Mouse (Mus musculus) A20 (cell line): ENCODE measurements at regions not wholly inside any gene's neighbourhood (a gene's known extent, or its start where the extent isn't known, plus 50 kb on each side); places are given as distances from the start of the nearest gene placed in this dataset.

Source experiments
- DNase-seq: peaks from one replicate; pipeline ENCODE4 v3.0.0-alpha.2; 2011; ENCODE audit warnings: low read depth, low spot score

- DNase-seq = no peak
These were observed 242.7 kb upstream of the Gadl1 start for GRCm38 (mm10) chr9:115666530-115666929.

DNA sequence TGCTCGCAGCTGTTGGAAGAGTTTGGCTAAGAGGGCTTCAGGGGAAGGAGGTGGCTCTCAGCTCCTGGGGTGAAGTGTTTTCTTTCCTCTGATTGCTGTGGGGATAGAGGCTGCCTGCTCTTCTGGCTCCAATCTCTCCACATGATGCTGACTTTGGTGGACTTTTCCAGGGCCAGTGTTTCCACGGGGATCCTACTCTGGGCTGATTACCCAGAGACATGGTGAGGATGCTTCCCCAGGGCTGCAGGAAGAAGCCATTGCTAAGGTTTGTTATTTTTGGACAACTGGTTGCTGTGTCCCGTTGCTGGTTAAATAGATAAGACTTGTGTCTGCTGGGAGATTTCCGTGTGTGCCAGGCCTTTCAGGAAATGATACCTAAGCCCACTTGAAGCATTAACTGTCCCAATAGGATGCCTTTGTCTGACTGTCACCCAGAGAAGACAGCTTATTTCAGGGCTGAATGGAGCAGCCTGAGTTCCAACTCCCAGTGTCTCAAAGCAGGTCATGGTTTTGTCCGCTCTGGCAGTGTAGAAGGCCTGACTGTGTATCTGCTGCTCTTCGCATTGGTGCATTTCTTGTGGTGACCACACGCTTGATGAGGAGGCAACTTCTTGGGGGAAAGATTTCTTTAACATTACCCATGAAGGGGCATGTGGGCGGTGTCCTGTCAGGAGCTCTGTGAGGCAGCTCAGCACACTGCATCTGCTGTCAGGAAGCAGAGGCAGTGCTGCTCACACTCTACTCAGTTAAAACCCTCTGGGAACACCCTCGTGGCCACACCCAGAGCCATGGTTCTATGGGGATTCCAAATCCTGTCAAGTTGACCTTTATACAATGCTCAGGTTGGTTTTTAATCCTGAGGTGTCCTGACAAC lies 228.3 kb upstream of the Gadl1 start:
- no peak for DNase-seq

DNA sequence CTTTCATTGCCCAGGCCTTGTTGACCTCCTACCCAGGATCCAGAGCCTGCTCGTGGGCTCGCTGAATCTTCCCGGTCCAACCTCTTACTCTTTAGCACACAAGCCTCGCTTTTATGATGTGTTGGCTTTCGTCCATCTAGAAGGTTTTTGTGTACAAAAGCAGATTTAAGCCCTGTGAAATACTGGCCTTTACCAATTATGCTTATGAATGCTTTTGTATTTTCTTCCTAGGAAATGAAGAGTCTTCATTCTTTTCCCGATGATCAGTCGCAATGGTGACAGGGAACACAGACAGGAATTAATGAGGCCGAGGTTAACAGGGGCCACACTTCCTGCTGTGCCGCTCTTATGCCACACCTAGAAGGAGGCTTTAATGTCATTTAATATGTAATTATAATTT lies 227.4 kb upstream of the Gadl1 start:
- DNase-seq = no peak

DNA sequence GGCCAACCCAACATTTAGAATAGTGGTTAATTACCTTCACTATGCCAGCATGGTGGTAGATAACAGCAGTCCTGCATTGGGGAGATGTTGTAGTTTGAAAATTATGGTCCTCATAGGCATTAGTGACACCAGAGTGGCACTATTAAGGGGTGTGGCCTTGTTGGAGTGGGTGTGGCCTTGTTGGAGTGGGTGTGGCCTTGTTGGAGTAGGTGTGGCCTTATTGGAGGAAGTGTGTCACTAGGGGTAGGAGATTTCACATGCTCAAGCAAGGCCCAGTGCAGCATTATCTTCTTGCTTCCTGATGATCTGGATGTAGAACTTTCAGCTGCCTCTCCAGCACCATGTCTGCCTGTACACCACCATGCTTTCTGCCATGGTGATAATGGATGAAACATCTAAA lies 225.3 kb upstream of the Gadl1 start:
- DNase-seq = no peak

- no peak for DNase-seq
These were observed 222.7 kb upstream of the Gadl1 start for GRCm38 (mm10) chr9:115686605-115687004.

DNA sequence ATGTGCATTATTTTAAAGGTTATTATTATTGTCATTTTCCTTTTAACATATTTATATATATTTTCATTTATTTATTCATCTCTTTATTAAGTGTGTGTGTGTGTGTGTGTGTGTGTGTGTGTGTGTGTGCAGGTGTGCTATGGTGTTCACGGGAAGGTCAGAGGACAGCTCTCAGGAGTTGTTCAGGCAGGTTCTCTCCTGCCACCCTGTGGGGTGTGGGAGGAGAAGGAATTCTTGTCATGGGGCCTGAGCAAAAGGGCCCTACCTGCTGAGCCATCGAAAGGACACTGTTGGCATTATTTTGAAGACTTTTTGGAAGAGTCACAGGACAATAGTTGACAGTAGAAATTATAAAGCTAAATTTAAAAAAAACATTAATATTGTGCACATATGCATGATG lies 216.4 kb upstream of the Gadl1 start:
- DNase-seq = no peak

- DNase-seq = no peak
These were observed 205.5 kb upstream of the Gadl1 start for GRCm38 (mm10) chr9:115703791-115704190.

DNA sequence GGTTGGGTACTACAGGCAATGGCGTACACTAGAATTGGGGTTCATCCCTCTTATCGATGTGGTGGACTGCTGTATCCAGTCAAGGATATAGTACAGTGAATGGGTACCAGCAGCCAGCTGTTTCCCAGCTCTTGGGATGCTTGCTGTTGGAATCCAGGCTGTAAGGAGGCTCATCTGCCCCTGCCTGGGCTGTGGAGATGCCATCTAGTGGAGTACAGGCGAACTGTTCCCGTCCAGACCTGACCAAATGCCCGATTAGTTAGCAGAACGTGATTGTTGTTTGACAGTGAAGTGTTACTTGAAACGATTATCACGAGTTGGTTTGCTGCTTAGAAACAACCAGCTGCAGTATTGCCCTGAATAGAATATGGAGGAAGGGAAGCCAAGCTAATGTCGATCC lies 205.0 kb upstream of the Gadl1 start:
- peak; percentile 30 for DNase-seq

- DNase-seq = no peak
These were observed 203.5 kb upstream of the Gadl1 start for GRCm38 (mm10) chr9:115705761-115706160.

DNA sequence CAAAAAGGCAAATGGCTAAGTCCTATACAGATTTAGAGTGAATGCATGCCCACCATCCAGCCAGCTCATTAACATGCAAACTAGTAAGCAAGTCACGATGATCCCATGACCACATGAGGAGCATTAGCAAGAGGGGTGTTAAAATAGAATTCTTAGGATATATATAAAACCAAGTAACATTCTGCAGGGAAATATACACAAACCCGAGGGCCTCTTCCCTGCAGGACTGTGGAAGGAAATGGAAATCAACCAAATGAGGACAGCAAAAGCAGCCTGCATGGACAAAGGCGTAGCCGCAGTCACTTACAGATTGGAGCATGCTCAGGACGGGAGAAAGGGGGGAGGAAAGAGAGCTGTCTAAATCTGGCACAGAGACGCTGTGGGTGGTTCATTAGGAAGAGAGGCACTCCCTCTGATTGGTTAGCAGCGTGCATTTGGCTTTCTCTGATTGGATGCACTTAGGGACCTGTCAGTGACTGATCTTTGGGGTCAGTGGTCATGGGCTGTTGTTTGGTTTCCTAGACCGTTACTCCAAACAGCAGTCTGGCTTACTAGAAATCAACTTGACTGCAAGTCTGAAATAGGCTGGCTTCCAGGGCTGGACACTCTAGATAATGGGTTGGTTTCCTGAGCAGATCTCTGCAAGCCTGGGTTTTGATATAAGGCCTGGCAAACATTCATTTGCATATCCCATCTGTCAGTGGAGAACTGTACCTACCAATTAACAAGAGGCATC lies 200.9 kb upstream of the Gadl1 start:
- DNase-seq = no peak

DNA sequence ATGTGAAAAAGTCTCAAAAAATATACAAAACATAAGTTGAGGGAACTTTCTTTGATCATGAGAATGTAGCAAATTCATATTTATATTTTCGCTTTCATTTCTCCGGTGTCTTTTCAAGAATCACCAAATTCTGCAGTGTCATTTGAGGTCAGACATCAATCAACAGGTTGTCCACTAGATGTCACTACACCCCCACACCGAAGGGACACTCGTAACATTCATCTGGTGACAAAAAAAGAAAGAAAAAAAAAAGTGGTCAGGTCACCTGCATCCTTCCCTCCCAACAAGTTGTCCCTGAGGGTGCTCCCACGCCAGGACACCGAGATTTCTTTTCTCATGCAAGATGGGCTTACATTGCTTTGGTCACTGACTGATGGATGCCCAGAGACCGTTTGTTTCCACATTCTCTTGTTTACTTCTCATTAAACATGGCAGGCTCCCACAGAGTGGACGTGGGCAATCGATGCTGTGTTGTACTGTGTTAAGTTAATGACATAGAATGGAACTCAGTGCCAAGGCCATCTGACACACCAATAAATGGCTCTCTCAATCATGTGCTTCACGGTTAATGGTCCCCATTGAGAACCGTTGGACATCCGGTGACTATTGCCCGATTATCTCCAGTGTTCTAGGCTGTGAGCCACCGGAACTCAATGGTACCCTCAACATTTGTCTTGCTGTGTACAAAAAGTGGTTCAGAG lies 199.1 kb upstream of the Gadl1 start:
- peak; percentile 50 for DNase-seq

GRCm38 (mm10) chr9:115720306-115720705 lies 188.9 kb upstream of the Gadl1 start:
- DNase-seq = no peak

DNA sequence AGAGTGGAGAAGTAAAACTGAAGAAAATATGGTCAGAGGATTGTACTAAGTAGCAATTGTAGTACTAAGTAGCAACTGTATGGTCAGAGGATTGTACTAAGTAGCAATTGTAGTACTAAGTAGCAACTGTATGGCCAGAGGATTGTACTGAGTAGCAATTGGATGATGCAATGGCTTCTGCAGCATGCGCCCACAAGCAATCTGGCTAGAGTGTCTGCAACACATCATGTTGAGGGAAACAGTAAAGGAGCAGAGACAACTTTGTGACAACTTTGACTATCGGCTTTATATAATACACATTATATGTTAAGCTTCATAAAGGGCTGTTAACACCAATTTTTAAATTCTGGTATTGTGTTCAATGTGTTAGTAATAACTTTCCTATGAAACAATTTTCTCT lies 188.4 kb upstream of the Gadl1 start:
- no peak for DNase-seq

DNA sequence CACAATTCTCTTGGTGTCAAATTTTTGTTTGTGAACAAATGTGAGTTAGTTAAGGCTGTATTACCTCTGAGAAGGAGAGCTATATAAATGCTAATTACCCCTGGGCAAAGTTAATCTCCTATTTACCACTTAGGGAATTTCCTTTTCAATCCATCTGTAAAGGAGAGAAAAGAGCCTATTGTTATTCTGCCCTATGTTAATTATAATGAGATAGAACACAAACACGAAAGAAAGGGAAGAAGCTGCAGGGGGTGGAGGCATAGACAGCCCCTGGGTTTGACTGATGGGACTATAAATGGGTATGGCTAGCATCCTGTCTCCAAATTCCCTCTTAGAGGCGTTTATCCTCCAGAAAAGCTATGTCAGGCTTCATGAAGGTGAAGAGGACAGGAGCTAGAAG lies 185.2 kb upstream of the Gadl1 start:
- DNase-seq = no peak

DNA sequence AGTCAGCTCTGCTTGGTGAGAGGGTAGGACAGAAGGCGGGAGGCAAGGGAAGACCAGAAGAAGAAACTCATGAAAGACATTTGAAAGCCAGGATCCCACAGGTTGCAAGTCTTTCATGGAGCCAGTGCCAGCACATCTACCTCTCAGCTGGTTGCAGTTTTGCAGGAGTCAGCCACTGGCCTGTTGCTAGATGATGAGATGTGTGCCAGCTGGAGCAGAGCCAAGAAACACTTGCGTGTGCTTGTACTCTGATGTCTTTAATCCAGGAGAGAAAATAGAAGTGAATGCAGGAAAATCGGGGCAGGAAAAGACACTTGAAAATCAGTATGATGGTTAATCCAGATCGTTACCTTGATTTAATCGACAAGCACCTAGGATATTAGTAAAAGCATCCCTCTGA lies 181.9 kb upstream of the Gadl1 start:
- DNase-seq = no peak

GRCm38 (mm10) chr9:115731557-115731956 lies 177.7 kb upstream of the Gadl1 start:
- DNase-seq = no peak

DNA sequence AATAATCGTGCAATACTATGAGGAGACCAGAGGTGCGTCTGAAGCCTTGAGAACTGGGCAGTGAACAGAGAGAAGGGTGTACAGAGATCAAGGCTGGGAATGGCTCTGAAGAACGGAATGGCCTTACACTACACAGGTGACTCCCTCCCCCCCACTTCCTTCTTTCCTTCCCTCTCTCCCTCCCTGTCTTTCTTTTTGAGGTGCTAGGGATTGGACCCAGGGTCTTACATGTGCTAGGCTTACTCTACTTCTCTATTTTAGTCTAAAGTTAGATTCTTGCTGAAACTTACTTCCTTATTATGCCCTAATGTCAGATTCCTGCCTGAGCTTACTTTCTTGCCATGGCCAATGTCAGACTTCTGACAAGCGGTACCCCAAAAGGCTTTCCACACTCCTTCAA lies 176.2 kb upstream of the Gadl1 start:
- no peak for DNase-seq

GRCm38 (mm10) chr9:115739984-115740383 lies 169.3 kb upstream of the Gadl1 start:
- DNase-seq = peak; percentile 1

GRCm38 (mm10) chr9:115746436-115746835 lies 162.8 kb upstream of the Gadl1 start:
- no peak for DNase-seq

- no peak for DNase-seq
These were observed 148.8 kb upstream of the Gadl1 start for GRCm38 (mm10) chr9:115760496-115760895.

- no peak for DNase-seq
These were observed 145.1 kb upstream of the Gadl1 start for GRCm38 (mm10) chr9:115764136-115764535.

DNA sequence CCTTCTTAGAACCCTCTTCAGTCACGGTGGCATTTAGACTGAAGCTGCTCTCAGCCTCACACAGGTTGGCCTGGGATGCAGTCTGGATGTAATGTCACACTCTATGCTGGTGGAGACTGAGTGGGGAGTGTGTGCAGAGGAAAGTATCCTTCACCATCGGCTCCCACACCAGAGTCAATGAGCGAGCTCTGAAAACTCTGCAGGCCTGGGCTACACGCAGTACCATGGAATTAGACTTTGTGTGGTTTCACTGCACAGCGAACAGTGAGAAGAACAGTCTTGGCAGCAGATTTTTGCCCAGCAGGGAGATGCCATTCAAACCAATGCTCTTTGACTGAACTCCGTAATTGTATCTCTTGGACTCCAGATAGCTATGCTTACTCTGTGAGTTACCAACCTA lies 142.8 kb upstream of the Gadl1 start:
- no peak for DNase-seq
